Mouse (Mus musculus) thymus, adult 2 months (tissue): Measurements from ENCODE around the gene Fars2. TPM values are rescaled to one million over a fixed set of nuclear protein-coding genes. Genes with fewer than 3 reads are reported as not detected.

ENCODE experiments used
- DNase-seq: peaks from one replicate; pipeline ENCODE4 v3.0.0; 2021
- H3K27ac ChIP-seq: fragments of 200-500 bp; 2 replicates; pipeline ENCODE4 v1.5.1; 2012; ENCODE audit warnings: low read length, control low read depth; ENCODE audit not compliant: control insufficient read depth, insufficient read depth
- H3K27me3 ChIP-seq: fragments of 200-500 bp; 2 replicates; pipeline ENCODE4 v1.6.1; 2012; ENCODE audit warnings: mild to moderate bottlenecking, low read length, moderate library complexity, mixed read lengths; ENCODE audit not compliant: control insufficient read depth, insufficient read depth
- H3K36me3 ChIP-seq: fragments of 200-500 bp; 2 replicates; pipeline ENCODE4 v1.6.1; 2012; ENCODE audit warnings: mild to moderate bottlenecking, low read length, moderate library complexity; ENCODE audit not compliant: control insufficient read depth, insufficient read depth
- H3K4me1 ChIP-seq: fragments of 200-500 bp; replicated peaks from 2 replicates; pipeline ENCODE4 v1.6.1; 2012; ENCODE audit warnings: low read length; ENCODE audit not compliant: control insufficient read depth, insufficient read depth
- H3K4me3 ChIP-seq: fragments of 200-500 bp; 2 replicates; pipeline ENCODE4 v1.5.1; 2012; ENCODE audit warnings: mild to moderate bottlenecking, low read length, control low read depth, moderate library complexity; ENCODE audit not compliant: control insufficient read depth, insufficient read depth
- CTCF ChIP-seq: fragments of 200-500 bp; IDR thresholded peaks from 2 replicates; pipeline ENCODE4 v1.5.1; 2012; ENCODE audit warnings: mild to moderate bottlenecking, control low read depth, low read length, moderate library complexity, borderline replicate concordance; ENCODE audit not compliant: control insufficient read depth, poor library complexity, insufficient read depth; ENCODE audit errors: extremely low read depth
- POLR2A ChIP-seq: fragments of 200-500 bp; IDR thresholded peaks from 2 replicates; pipeline ENCODE4 v1.6.1; 2012; ENCODE audit warnings: mild to moderate bottlenecking, low read length, control low read depth, moderate library complexity; ENCODE audit not compliant: control insufficient read depth, poor library complexity, insufficient read depth; ENCODE audit errors: extremely low read depth
- WGBS: fragments of 180-500 bp; shearing (Covaris S2); methylation state at CpG from one replicate; pipeline ENCODE4 v1.1.7; 2018; 5-methylcytosine and 5-hydroxymethylcytosine counted together
- polyA plus RNA-seq: library from polyadenylated mRNA; depleted of rRNA; stranded (reverse); fragments of >200 nt; gene quantifications from 2 replicates; pipeline ENCODE4 v1.2.3, GENCODE M21; 2012

The Fars2 gene
- polyA plus RNA-seq, 1 experiment, result 47.6 TPM

DNA sequence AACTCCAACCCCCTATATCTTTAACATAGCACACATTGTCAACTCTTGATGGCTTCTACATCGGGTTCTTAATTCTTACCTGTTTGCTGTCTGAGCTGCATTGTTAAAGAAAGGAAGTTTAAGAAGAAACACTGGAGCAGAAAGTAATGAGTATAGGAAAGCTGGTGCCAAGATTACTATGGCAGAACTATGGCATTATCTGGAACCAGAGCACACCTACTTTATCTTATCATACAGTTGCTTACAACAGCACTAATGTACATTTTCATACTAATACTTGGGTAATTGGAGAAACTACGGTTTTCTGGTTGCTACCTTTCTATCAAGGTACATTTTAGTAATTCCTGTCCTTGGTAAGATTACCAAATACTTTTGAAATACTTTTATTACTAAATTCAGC lies 29.8 kb upstream of the Fars2 start:
- no peak for DNase-seq
- TF ChIP-seq CTCF (no peak), POLR2A (no peak)
- H3K4me3 ChIP-seq, result no peak overlapping the region
- no peaks in the 10 kb centered on the region for H3K27me3 ChIP-seq
- WGBS, result 98% methylated on average over 2 of the region's 2 CpGs
- no peak overlapping the region for H3K27ac ChIP-seq
- H3K36me3 ChIP-seq, result no peaks in the 10 kb centered on the region
- H3K4me1 ChIP-seq, result no peaks in the 10 kb centered on the region

DNA sequence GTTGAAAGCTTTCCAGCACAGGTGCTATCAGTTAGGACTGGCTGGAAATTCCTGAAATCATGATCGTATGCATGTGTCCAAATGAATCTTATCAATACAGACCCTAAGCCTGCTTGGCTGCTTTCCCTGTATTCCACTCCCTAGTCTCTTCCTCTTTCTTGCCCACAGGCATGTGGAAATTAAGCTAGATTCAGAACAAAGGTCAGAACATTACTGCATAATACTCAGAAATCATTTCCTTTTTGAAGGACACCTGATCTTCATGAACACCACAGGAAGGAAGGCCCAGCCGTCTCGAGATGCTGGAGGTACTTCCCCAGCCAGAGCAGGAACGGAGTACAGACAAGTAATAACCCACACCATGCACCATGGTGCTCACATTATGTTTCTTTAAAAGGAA lies 29.0 kb upstream of the Fars2 start:
- no peaks in the 10 kb centered on the region for H3K4me1 ChIP-seq
- no peaks in the 10 kb centered on the region for H3K27me3 ChIP-seq
- TF ChIP-seq POLR2A, result no peak
- TF ChIP-seq CTCF, result no peak
- no peak overlapping the region for H3K4me3 ChIP-seq
- H3K27ac ChIP-seq, result no peak overlapping the region
- no peak for DNase-seq
- no peaks in the 10 kb centered on the region for H3K36me3 ChIP-seq
- 24% methylated on average over 4 of the region's 4 CpGs for WGBS

DNA sequence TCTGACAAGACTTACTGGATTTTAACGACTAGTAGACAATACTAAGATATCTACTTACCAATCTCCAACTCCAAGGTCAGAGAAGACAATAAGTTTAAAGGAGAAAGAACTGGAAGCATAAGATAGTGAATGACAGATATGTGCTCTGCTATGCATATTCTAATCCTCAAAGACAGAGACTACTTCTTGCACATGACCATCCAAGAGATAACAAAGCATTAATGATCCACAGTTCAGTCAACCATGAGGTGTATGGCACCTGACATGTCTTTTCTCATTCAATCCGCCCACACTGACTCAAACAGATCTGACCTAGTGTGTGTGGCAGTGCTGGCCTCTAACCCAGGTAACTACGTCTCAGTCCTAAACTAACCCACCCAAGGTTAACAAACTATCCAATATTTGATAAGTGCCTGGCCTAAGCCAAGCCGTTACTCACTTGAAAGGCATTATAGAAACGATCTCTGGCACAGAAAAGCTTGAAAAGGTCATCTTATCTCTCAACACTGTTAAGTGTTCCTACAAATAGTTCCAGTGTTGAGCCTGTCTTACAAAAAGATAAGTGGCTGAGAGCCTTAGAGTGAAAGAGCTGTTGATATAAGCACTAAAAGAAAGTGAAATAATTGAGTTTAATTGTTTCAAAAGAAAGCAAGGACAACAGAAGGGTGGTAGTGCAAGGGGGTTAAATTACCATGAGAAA lies 20.4 kb upstream of the Fars2 start:
- no peak overlapping the region for H3K27ac ChIP-seq
- no peak for TF ChIP-seq CTCF
- TF ChIP-seq POLR2A, result no peak

GRCm38 (mm10) chr13:36105591-36105990 lies 11.6 kb upstream of the Fars2 start:
- no peak for DNase-seq
- Histone ChIP-seq H3K27me3 (no peaks in the 10 kb centered on the region), H3K36me3 (no peaks in the 10 kb centered on the region), H3K4me1 (no peaks in the 10 kb centered on the region), H3K27ac (no peak overlapping the region), H3K4me3 (no peak overlapping the region)
- TF ChIP-seq POLR2A, result no peak
- TF ChIP-seq CTCF, result no peak
- WGBS, result 94% methylated on average over 6 of the region's 6 CpGs

More for the DNA sequence above, 20.4 kb upstream of the Fars2 start:
- WGBS, result 94% methylated on average over 5 of the region's 5 CpGs
- H3K4me1 ChIP-seq, result no peaks in the 10 kb centered on the region
- H3K36me3 ChIP-seq, result no peaks in the 10 kb centered on the region
- H3K27me3 ChIP-seq, result no peaks in the 10 kb centered on the region
- DNase-seq, result no peak
- no peak overlapping the region for H3K4me3 ChIP-seq

DNA sequence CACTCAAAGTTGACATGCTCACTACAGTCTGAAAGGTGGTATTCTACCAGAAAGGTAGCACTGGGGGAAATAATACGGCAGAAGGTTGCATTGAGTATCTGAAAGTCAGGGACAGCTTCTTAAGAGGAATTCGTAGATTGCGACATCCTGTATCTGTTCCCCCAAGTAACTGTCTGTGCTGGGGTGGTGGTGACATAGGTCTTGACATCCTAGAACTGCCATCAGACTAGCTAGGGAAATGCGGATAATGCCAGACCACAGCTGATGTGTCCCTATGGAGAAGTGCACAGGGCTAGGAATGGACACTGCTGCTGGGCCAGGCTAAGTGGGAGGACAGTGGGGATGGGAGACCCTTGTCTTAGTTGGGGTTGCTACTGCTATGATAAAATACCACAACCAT lies 8.7 kb upstream of the Fars2 start:
- no peaks in the 10 kb centered on the region for H3K27me3 ChIP-seq
- H3K27ac ChIP-seq, result no peak overlapping the region
- no peak overlapping the region for H3K4me3 ChIP-seq
- 99% methylated on average over 4 of the region's 4 CpGs for WGBS
- TF ChIP-seq CTCF (no peak), POLR2A (no peak)
- H3K4me1 ChIP-seq, result no peaks in the 10 kb centered on the region
- DNase-seq, result no peak
- no peaks in the 10 kb centered on the region for H3K36me3 ChIP-seq

DNA sequence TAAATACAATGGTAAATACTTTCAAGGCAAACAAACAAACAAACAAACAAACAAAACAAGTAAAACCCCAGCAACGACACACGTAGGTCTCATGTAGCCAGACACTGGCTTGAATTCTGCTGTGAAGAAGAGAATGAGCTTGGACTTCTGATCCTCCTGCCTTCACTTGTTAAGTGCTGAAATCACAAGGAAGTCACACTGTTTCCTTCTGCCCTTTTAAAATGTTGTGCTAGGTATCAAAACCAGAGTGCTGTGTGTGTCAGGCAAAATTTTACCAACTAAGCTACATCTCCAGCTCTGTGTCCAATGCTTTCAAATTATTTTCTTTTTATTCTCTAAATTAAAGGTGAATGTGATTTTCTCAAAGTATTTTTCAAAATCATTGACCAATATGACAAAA lies 5.9 kb upstream of the Fars2 start:
- DNase-seq, result no peak
- Histone ChIP-seq H3K4me1 (no peaks in the 10 kb centered on the region), H3K36me3 (no peaks in the 10 kb centered on the region), H3K27me3 (no peaks in the 10 kb centered on the region), H3K27ac (no peak overlapping the region), H3K4me3 (no peak overlapping the region)
- TF ChIP-seq POLR2A, result no peak
- TF ChIP-seq CTCF, result no peak
- 100% methylated on average over 2 of the region's 2 CpGs for WGBS

- H3K27me3 ChIP-seq, result no peaks in the 10 kb centered on the region
- DNase-seq, result no peak
- TF ChIP-seq CTCF (no peak), POLR2A (no peak)
- 96% methylated on average over 5 of the region's 5 CpGs for WGBS
- no peaks in the 10 kb centered on the region for H3K36me3 ChIP-seq
- no peak overlapping the region for H3K4me3 ChIP-seq
- H3K27ac ChIP-seq, result no peak overlapping the region
- peaks cover 3% of the 10 kb centered on the region for H3K4me1 ChIP-seq
Measured at GRCm38 (mm10) chr13:36113181-36113580, 4.0 kb upstream of the Fars2 start.
